Mouse (Mus musculus) stomach, postnatal 0 days (tissue): Measurements from ENCODE around the gene Mbnl1. TPM values are rescaled to one million over a fixed set of nuclear protein-coding genes. Genes with fewer than 3 reads are reported as not detected.

Experiments
- ATAC-seq: fragments of 200-750 bp; cut with Nextera tagmentation; 2 replicates; pipeline ENCODE4 v1.8.0; 2017; ENCODE audit not compliant: low FRiP score, low TSS enrichment
- DNase-seq: peaks from one replicate; pipeline ENCODE4 v3.0.0-alpha.2; 2016; ENCODE audit warnings: low spot score
- H3K27ac ChIP-seq: fragments of 300-500 bp; sonication (generic); replicated peaks from 2 replicates; pipeline ENCODE4 v1.5.1; 2014; ENCODE audit warnings: mild to moderate bottlenecking, control low read depth
- H3K27me3 ChIP-seq: fragments of 300-500 bp; sonication (generic); 2 replicates; pipeline ENCODE4 v1.6.1; 2014; ENCODE audit warnings: low read length; ENCODE audit not compliant: control insufficient read depth, insufficient read depth
- H3K36me3 ChIP-seq: fragments of 300-500 bp; sonication (generic); 2 replicates; pipeline ENCODE4 v1.6.1; 2014; ENCODE audit warnings: low read length, mixed read lengths; ENCODE audit not compliant: control insufficient read depth, insufficient read depth
- H3K4me1 ChIP-seq: fragments of 300-500 bp; sonication (generic); replicated peaks from 2 replicates; pipeline ENCODE4 v1.6.1; 2014; ENCODE audit warnings: antibody characterized with exemption; ENCODE audit not compliant: control insufficient read depth, insufficient read depth
- H3K4me2 ChIP-seq: fragments of 300-500 bp; sonication (generic); replicated peaks from 2 replicates; pipeline ENCODE4 v1.6.1; 2014; ENCODE audit warnings: low read depth, mild to moderate bottlenecking, control low read depth, moderate library complexity
- H3K4me3 ChIP-seq: fragments of 300-500 bp; sonication (generic); 2 replicates; pipeline ENCODE4 v1.5.1; 2014; ENCODE audit warnings: low read depth, low read length, control low read depth
- H3K9ac ChIP-seq: fragments of 300-500 bp; sonication (generic); 2 replicates; pipeline ENCODE4 v1.6.1; 2014; ENCODE audit warnings: mild to moderate bottlenecking, low read length, control low read depth, mixed read lengths
- H3K9me3 ChIP-seq: fragments of 300-500 bp; sonication (generic); 2 replicates; pipeline ENCODE4 v1.6.1; 2016; ENCODE audit warnings: low read length; ENCODE audit not compliant: control insufficient read depth
- CTCF ChIP-seq: IDR thresholded peaks from 2 replicates; pipeline ENCODE4 v1.5.1; 2016; ENCODE audit warnings: antibody characterized with exemption, low read depth, mild to moderate bottlenecking, moderate library complexity
- EP300 ChIP-seq: optimal IDR thresholded peaks from 2 replicates; pipeline ENCODE3; 2016; ENCODE audit warnings: antibody characterized with exemption
- WGBS: fragments of 180-500 bp; shearing (Covaris S2); extraction: QIAGEN DNeasy Blood & Tissue Kit; methylation state at CpG from one replicate; pipeline ENCODE4 v1.1.7; 2014; 5-methylcytosine and 5-hydroxymethylcytosine counted together
- polyA plus RNA-seq: library from polyadenylated mRNA; unstranded; fragments of >200 nt; fragmentation: Nextera tagmentation; extraction: Ambion mirVana; gene quantifications from 2 replicates; pipeline ENCODE4 v1.2.1, GENCODE M21; 2015

Mbnl1 gene
- polyA plus RNA-seq, 1 experiment from 2014 or later = 59.7 TPM

GRCm38 (mm10) chr3:60660762-60661161, 188.1 kb downstream of the Mbnl1 start:
- Histone ChIP-seq H3K4me1 (no peaks in the 10 kb centered on the region), H3K4me2 (no peak overlapping the region), H3K36me3 (no peaks in the 10 kb centered on the region), H3K9ac (no peak overlapping the region), H3K27me3 (no peaks in the 10 kb centered on the region), H3K9me3 (no peaks in the 10 kb centered on the region), H3K4me3 (no peak overlapping the region), H3K27ac (no peak overlapping the region)
- TF ChIP-seq EP300 = no peak
- TF ChIP-seq CTCF = no peak
- DNase-seq = no peak
- WGBS = 89% methylated on average over 2 of the region's 2 CpGs
- no peak for ATAC-seq
